Mouse (Mus musculus) kidney, embryonic 15.5 days (tissue): Measurements from ENCODE around the gene Gm28539. TPM values are rescaled to one million over a fixed set of nuclear protein-coding genes. Genes with fewer than 3 reads are reported as not detected.

Experiments used
- ATAC-seq: fragments of 200-750 bp; cut with Nextera tagmentation; replicated peaks from 2 replicates; pipeline ENCODE4 v1.8.0; 2017; ENCODE audit warnings: moderate TSS enrichment; ENCODE audit not compliant: low FRiP score
- H3K27ac ChIP-seq: fragments of 300-500 bp; sonication (generic); 2 replicates; pipeline ENCODE4 v1.5.1; 2015; ENCODE audit warnings: mild to moderate bottlenecking, inconsistent platforms
- H3K27me3 ChIP-seq: fragments of 300-500 bp; sonication (generic); 2 replicates; pipeline ENCODE4 v1.6.1; 2015; ENCODE audit warnings: inconsistent platforms
- H3K36me3 ChIP-seq: fragments of 300-500 bp; sonication (generic); 2 replicates; pipeline ENCODE4 v1.6.1; 2015; ENCODE audit warnings: inconsistent platforms
- H3K4me1 ChIP-seq: fragments of 300-500 bp; sonication (generic); 2 replicates; pipeline ENCODE4 v1.6.1; 2015; ENCODE audit warnings: inconsistent platforms
- H3K4me2 ChIP-seq: fragments of 300-500 bp; sonication (generic); 2 replicates; pipeline ENCODE4 v1.6.1; 2015; ENCODE audit warnings: moderate library complexity, mild to moderate bottlenecking, inconsistent platforms
- H3K4me3 ChIP-seq: fragments of 300-500 bp; sonication (generic); replicated peaks from 2 replicates; pipeline ENCODE4 v1.5.1; 2015; ENCODE audit warnings: mild to moderate bottlenecking, inconsistent platforms
- H3K9ac ChIP-seq: fragments of 300-500 bp; sonication (generic); 2 replicates; pipeline ENCODE4 v1.6.1; 2015; ENCODE audit warnings: mild to moderate bottlenecking, inconsistent platforms
- H3K9me3 ChIP-seq: fragments of 300-500 bp; sonication (generic); replicated peaks from 2 replicates; pipeline ENCODE4 v1.6.1; 2016; ENCODE audit warnings: inconsistent platforms
- WGBS: fragments of 180-500 bp; shearing (Covaris S2); methylation state at CpG from one replicate; pipeline ENCODE4 v1.1.7; 2015; ENCODE audit warnings: mixed read lengths; 5-methylcytosine and 5-hydroxymethylcytosine counted together
- polyA plus RNA-seq: library from polyadenylated mRNA; unstranded; fragments of >200 nt; fragmentation: Nextera tagmentation; extraction: Ambion mirVana; gene quantifications from 2 replicates; pipeline ENCODE4 v1.2.1, GENCODE M21; 2015

Gm28539 gene
- polyA plus RNA-seq, result not detected in 2 replicates

- peak within 1 kb of the TSS; percentile 68 for H3K4me2 ChIP-seq
These were observed at the start of gene Gm28539, which contains the start of gene 2510002D24Rik for GRCm38 (mm10) chr16:18836468-18837208. Gene Gm28539, plus strand, starts transcription at chr16:18836584. Gene 2510002D24Rik, plus strand, starts transcription at chr16:18836578.

DNA sequence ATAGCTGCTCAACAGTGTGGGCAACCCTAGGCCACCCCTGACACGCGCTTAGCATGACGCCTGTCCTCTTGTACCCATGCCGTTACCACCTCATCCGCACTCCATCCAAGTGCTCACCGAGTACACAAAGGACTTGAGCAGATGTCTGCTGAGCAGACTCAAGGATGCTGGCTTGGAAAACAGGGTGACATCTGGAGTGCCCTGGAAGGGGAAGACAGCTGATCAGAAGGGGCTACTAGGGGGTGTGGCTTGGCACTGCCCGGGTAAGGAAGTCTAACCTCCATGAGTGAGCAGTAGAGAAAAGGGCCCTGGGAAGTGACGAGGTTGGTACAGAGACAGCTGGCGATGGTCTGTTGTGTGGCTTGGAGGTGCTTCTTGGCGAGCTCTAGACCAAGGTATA lies 49.7 kb upstream of the Gm28539 start:
- no peak overlapping the region for H3K27ac ChIP-seq
- WGBS, result 95% methylated on average over 10 of the region's 10 CpGs
- peaks cover 6% of the 10 kb centered on the region; the same call in 1 of the 2 replicates for H3K4me1 ChIP-seq
- H3K27me3 ChIP-seq, result no peaks in the 10 kb centered on the region
- no peak overlapping the region for H3K4me3 ChIP-seq
- no peak overlapping the region for H3K9ac ChIP-seq
- no peaks in the 10 kb centered on the region for H3K9me3 ChIP-seq
- ATAC-seq, result no peak
- H3K36me3 ChIP-seq, result peaks cover 89% of the 10 kb centered on the region
- H3K4me2 ChIP-seq, result no peak overlapping the region

More at GRCm38 (mm10) chr16:18836468-18837208, at the start of gene Gm28539, which contains the start of gene 2510002D24Rik:
- Histone ChIP-seq H3K4me3 (peak within 1 kb of the TSS; percentile 84), H3K4me1 (peaks cover 4% of the 10 kb centered on the region; the same call in 1 of the 2 replicates), H3K9ac (peak within 1 kb of the TSS; percentile 77), H3K36me3 (peaks cover 47% of the 10 kb centered on the region), H3K27me3 (no peaks in the 10 kb centered on the region), H3K9me3 (no peaks in the 10 kb centered on the region), H3K27ac (peak within 1 kb of the TSS; percentile 73; the same call in 1 of the 2 replicates)
- under 1% methylated on average over 46 of the region's 46 CpGs for WGBS
- peak; percentile 98 for ATAC-seq

DNA sequence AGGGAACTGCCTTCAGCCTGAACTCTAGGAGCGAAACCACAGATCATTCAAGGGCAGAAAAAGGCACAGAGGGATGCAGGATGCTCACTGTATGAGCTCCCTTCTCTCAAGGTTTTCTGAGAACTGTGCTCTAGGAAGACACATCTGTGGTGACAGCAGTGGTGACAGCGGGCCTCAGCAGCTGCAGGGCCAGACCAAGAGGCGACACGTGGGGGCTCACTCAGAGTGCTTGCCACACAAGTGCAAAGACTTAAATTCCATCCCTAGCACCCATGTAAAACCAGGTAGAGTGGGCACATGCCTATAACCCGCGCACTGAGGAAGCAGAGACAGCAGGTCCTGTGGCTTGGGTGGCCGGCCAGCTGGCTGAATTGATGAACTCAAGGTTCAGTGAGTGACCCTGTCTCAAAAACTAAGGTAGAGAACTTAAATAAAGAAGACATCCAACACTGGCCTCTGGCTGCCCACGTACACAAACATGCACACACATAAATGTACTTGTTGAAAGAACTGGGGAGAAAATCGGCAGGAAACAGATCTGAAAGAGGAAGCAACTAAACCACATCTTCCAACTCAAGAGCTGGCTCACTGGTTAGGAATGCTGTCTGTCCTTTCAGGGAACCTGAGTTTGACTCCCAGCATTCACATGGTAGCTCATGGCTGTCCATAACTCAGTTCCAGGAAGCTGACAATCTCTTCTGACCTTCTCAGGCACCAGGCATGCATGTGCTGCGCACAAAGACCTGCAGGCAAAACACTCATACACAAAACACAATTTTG lies 47.6 kb upstream of the Gm28539 start:
- WGBS, result 76% methylated on average over 10 of the region's 10 CpGs
- Histone ChIP-seq H3K27ac (no peak overlapping the region; the same call in 1 of the 2 replicates), H3K4me2 (no peak overlapping the region), H3K9ac (no peak overlapping the region), H3K27me3 (no peaks in the 10 kb centered on the region), H3K36me3 (peaks cover 88% of the 10 kb centered on the region), H3K4me1 (no peaks in the 10 kb centered on the region), H3K4me3 (no peak overlapping the region), H3K9me3 (no peaks in the 10 kb centered on the region)
- no peak for ATAC-seq

DNA sequence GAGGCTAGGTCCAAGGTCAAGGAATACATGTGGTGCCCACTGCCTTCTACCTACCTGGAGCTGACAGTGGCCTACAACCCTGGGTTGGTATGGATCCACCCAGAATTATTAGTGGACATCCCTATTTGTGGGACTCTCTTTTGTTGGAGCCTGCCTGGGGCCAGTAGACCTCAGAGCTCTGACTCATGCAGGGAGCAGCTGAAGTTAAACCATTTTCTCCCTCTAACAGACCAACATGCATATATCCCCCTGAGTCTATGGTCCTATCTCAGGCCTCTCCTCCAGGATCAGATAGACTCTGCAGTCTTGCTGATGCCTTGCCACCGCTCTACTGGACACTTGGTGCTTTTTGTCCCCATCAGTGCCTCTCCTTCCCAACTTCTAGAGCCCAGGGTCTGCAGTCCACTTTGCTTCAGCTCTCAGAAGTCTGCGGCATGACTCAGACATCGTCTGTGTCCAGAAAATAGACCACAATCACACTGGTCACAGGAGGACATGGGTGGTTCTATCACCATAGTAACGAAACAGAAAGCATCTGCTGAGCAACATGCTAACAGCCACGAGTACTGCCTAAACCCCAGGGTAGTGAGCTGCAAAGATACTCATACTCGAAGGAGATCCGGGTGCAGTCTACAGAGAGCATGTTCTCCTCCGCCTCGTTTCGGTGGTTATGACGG lies 41.0 kb upstream of the Gm28539 start:
- Histone ChIP-seq H3K36me3 (peaks cover 93% of the 10 kb centered on the region), H3K4me3 (no peak overlapping the region), H3K9ac (no peak overlapping the region), H3K27me3 (no peaks in the 10 kb centered on the region), H3K9me3 (no peaks in the 10 kb centered on the region), H3K4me1 (no peaks in the 10 kb centered on the region), H3K4me2 (no peak overlapping the region), H3K27ac (no peak overlapping the region)
- no peak for ATAC-seq
- 95% methylated on average over 11 of the region's 11 CpGs for WGBS

DNA sequence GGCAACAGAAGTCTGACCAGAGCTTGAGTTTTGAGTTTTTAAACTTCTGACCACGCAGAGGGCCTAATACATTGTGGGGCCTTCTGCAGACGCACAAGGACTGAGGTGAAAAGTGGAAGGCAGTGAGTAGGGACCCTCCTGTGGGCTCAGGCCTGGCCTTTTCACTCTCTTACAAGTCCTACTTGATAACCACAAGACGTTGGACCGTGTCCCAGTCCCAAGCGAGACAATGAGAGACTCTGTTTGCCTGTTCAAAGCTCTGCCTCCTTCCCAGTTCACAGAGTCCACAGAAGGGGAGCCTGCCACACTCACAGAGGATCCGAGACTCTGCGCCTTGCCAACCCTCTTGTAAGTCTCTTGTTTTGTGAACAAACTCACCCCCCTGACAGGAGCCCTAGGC lies 39.7 kb upstream of the Gm28539 start:
- Histone ChIP-seq H3K4me2 (no peak overlapping the region), H3K27me3 (no peaks in the 10 kb centered on the region), H3K4me1 (no peaks in the 10 kb centered on the region), H3K9ac (no peak overlapping the region), H3K4me3 (no peak overlapping the region), H3K27ac (no peak overlapping the region), H3K9me3 (no peaks in the 10 kb centered on the region), H3K36me3 (peaks cover 93% of the 10 kb centered on the region)
- no peak for ATAC-seq
- 91% methylated on average over 7 of the region's 7 CpGs for WGBS

DNA sequence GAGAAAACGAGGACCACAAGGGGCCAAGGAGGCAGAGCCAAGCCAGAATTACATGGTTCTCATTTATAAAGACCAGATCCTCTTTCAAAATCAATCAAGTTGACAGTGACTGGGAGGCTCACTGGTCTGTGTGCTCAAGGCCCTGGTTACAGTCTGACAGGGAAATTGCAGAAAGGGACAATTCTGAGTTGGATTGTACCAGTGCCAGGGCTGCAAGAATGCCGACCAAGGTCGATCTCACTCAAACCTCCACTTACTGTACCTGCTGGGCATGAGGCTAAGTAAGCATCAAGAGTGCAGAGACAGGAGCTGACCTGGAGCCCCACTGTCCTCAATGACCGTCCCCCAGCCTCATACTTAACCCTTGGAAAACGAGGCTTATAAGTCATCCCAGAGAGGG lies 38.2 kb upstream of the Gm28539 start:
- Histone ChIP-seq H3K4me1 (no peaks in the 10 kb centered on the region), H3K4me3 (no peak overlapping the region), H3K9ac (no peak overlapping the region), H3K27ac (no peak overlapping the region), H3K27me3 (no peaks in the 10 kb centered on the region), H3K36me3 (peaks cover 93% of the 10 kb centered on the region), H3K9me3 (no peaks in the 10 kb centered on the region), H3K4me2 (no peak overlapping the region)
- no peak for ATAC-seq
- 87% methylated on average over 5 of the region's 5 CpGs for WGBS

GRCm38 (mm10) chr16:18798841-18799240 lies 37.5 kb upstream of the Gm28539 start:
- no peaks in the 10 kb centered on the region for H3K4me1 ChIP-seq
- no peaks in the 10 kb centered on the region for H3K27me3 ChIP-seq
- peaks cover 90% of the 10 kb centered on the region for H3K36me3 ChIP-seq
- H3K9ac ChIP-seq, result no peak overlapping the region
- no peak overlapping the region for H3K27ac ChIP-seq
- ATAC-seq, result peak; percentile 62; the same call in 1 of the 2 replicates
- H3K9me3 ChIP-seq, result no peaks in the 10 kb centered on the region
- H3K4me3 ChIP-seq, result no peak overlapping the region
- H3K4me2 ChIP-seq, result no peak overlapping the region
- WGBS, result 63% methylated on average over 2 of the region's 2 CpGs

- no peak overlapping the region for H3K27ac ChIP-seq
- WGBS, result 97% methylated on average over 2 of the region's 2 CpGs
- H3K27me3 ChIP-seq, result no peaks in the 10 kb centered on the region
- no peak overlapping the region for H3K9ac ChIP-seq
- H3K36me3 ChIP-seq, result peaks cover 71% of the 10 kb centered on the region
- H3K9me3 ChIP-seq, result no peaks in the 10 kb centered on the region
- H3K4me2 ChIP-seq, result no peak overlapping the region
- no peak overlapping the region for H3K4me3 ChIP-seq
- peaks cover 5% of the 10 kb centered on the region for H3K4me1 ChIP-seq
- ATAC-seq, result no peak
These were observed 30.6 kb upstream of the Gm28539 start for GRCm38 (mm10) chr16:18805746-18806145.

GRCm38 (mm10) chr16:18809001-18809400 lies 27.4 kb upstream of the Gm28539 start:
- no peaks in the 10 kb centered on the region for H3K27me3 ChIP-seq
- H3K4me2 ChIP-seq, result no peak overlapping the region
- no peak overlapping the region for H3K4me3 ChIP-seq
- ATAC-seq, result no peak
- H3K9ac ChIP-seq, result no peak overlapping the region
- peaks cover 23% of the 10 kb centered on the region for H3K4me1 ChIP-seq
- peaks cover 48% of the 10 kb centered on the region for H3K36me3 ChIP-seq
- H3K27ac ChIP-seq, result no peak overlapping the region
- 92% methylated on average over 5 of the region's 5 CpGs for WGBS
- no peaks in the 10 kb centered on the region for H3K9me3 ChIP-seq

- peak overlapping the region; percentile 85; the same call in 1 of the 2 replicates for H3K27ac ChIP-seq
- peak overlapping the region; percentile 81 for H3K4me2 ChIP-seq
- peak; percentile 9 for ATAC-seq
- peak overlapping the region; percentile 84 for H3K4me3 ChIP-seq
- peak overlapping the region; percentile 59 for H3K9ac ChIP-seq
- 7% methylated on average over 5 of the region's 5 CpGs for WGBS
- peaks cover 24% of the 10 kb centered on the region for H3K4me1 ChIP-seq
- H3K9me3 ChIP-seq, result no peaks in the 10 kb centered on the region
- H3K36me3 ChIP-seq, result peaks cover 52% of the 10 kb centered on the region
- H3K27me3 ChIP-seq, result no peaks in the 10 kb centered on the region
These were observed 25.4 kb upstream of the Gm28539 start for GRCm38 (mm10) chr16:18811032-18811431.

GRCm38 (mm10) chr16:18811468-18812384 lies 24.7 kb upstream of the Gm28539 start, which contains the start of the genes Ufd1 and Cdc45:
Gene Ufd1, plus strand, starts transcription at chr16:18811779.
Gene Cdc45, minus strand, starts transcription at chr16:18811987.
- H3K4me3 ChIP-seq, result peak within 1 kb of the TSS; percentile 84
- H3K9me3 ChIP-seq, result no peaks in the 10 kb centered on the region
- H3K9ac ChIP-seq, result peak within 1 kb of the TSS; percentile 91
- peaks cover 24% of the 10 kb centered on the region for H3K4me1 ChIP-seq
- H3K36me3 ChIP-seq, result peaks cover 53% of the 10 kb centered on the region
- H3K27ac ChIP-seq, result peak within 1 kb of the TSS; percentile 85
- WGBS, result under 1% methylated on average over 42 of the region's 42 CpGs
- peak; percentile 96 for ATAC-seq
- peak within 1 kb of the TSS; percentile 81 for H3K4me2 ChIP-seq
- H3K27me3 ChIP-seq, result no peaks in the 10 kb centered on the region
